Mouse (Mus musculus) embryonic stem cell, embryonic (primary cell): ENCODE measurements at regions not wholly inside any gene's neighbourhood (a gene's known extent, or its start where the extent isn't known, plus 50 kb on each side); places are given as distances from the start of the nearest gene placed in this dataset.

Experiments used
- CTCF ChIA-PET, 4 experiments: fragments of 300-600 bp in 2 of 4; fragments of 350-600 bp in 2 of 4; sonication (Branson Sonifier 250); formaldehyde crosslinking; loops; one replicate each; lab custom pipeline; 2022; ENCODE audit warnings: inconsistent platforms in 2 of 4; lab: Charles Lee
- POLR2A ChIA-PET, 4 experiments: fragments of 300-600 bp in 2 of 4; fragments of 350-600 bp in 2 of 4; sonication (Branson Sonifier 250); formaldehyde crosslinking; loops; one replicate each; lab custom pipeline; 2022; ENCODE audit warnings: antibody characterized with exemption in 4 of 4, inconsistent platforms in 1 of 4; lab: Charles Lee

DNA sequence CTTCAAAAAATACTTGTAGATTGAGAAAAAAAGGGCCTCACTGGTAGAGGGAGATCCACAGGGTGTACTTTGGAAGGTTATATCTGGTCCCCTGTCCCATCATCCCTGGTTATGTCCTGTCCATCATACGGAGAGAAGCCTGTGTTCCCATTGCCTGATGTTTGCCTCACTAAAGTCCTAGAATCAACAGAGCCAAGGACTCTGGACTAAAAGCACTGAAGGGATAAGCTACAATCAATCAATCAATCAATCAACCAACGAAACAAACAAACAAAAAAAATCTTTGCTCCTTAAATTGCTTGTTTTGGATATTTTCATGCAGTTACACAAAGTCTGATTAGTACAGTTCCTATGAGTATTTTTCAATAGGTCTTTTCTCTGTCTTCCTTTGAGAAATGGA is 185.1 kb upstream of the Smarca2 start:
- ChIA-PET CTCF (no interaction called here), POLR2A (no interaction called here)

DNA sequence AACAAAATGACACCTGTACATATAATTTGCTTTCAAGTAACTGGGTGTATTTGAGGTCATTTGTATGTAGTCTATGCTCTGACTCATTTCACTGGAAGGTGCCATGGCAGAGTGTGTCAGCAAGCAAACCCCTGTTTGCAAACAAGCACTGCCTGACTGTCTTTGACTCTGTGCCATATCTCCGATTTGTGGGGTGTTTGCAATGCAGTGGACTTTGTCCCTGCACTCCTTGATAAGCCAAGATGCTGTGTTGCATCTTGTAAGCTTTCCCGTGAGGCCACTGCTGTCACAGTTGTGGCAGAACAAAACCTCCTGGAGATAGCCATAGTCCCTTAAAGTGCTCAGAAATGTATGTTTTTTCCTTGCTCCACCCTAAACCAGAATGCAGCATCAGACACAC is 165.7 kb upstream of the Smarca2 start:
- POLR2A ChIA-PET: no interaction called here
- CTCF ChIA-PET: no interaction called here

DNA sequence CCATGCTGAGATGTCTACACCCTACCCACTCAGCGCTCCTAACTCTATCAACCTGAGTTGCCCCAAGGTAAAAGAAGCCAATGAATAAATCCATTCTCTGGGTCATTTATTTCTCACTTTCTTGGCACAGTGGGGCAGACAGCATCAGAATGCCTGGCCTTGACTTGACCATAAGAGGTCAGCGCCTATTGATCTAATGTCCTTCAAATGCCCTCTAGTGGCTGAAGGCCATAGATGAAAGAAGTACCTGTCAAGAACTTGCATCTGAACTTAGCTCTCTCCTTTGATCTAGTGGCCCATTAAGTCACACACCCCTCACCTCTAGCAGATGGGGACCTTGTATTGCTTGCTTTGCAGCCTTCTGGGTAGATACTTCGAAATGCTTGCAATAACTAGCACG is 159.5 kb upstream of the Smarca2 start:
- CTCF ChIA-PET: no interaction called here
- POLR2A ChIA-PET: no interaction called here

DNA sequence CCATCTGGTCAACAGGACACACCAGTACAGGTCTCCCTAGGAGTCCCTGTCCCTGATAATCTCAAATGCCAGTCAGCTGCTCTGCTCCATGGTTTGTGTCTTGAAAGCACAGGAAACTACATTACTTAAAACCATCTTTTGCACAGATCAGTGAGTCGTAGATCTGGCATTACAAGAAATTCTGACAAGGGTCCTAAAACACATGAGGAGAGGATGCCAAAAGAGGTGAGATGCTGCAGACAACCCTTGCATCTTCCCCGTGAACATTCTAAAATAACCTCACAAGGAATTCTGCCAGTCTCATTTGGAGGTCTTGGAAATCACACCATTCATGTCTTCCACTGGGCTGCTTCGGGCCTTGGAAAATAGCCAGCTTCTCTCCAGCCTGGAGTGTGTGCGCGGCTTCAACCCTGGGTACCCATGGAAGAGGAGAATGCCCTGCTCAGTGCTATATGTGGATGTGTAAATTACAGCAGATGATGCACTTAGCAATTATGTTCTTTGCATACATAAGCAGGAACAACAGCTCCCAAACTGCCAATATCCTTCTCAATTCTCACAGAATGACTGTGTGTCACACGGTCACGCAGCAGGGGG is 157.3 kb upstream of the Smarca2 start:
- CTCF ChIA-PET: no interaction called here

DNA sequence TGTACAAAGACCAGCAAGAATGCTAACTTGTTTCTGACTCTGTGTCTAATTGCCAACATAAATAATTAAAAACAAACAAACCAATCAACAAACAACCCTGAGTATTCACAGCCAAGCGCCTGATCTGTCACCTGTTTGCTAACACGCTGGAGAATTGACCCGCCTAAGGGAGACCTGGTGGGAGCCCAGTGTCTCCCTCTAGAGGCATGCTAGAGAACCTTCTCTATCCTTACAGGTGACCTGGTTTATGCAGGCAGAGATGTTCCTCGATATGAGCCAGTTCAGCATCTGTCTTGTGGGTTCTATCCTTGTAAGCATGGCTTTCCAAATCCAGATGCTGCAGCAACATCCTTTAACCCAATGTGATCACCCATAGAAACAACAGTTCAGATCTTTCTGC is 143.1 kb upstream of the Smarca2 start:
- ChIA-PET CTCF (no interaction called here), POLR2A (no interaction called here)

More for the DNA sequence above, 157.3 kb upstream of the Smarca2 start:
- POLR2A ChIA-PET: no interaction called here

DNA sequence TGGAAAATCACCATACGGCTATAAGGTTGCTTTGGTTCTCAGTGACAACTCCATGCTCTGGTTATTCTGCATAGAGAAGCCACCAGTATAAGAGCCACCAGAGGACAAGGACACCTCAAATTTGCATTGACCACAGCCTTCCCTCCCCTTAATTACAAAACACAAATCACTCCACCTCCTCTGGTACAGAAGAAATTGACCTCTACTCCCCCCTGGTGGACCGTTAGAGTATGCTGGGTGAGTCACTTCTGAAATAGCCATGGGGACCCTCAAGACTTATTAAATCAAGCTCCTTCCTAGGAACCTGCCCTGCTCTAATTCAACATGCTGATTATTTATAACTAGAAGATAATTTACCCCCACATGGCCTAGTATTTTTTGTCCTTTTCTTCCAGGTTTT is 139.6 kb upstream of the Smarca2 start:
- ChIA-PET POLR2A (no interaction called here), CTCF (interaction anchor here in 2 of 4 experiments (0.6 to 0.7 kb wide), 2 partner anchors 12 to 221 kb away, joined by 3 read pairs; no protein-coding TSS in a partner anchor)

DNA sequence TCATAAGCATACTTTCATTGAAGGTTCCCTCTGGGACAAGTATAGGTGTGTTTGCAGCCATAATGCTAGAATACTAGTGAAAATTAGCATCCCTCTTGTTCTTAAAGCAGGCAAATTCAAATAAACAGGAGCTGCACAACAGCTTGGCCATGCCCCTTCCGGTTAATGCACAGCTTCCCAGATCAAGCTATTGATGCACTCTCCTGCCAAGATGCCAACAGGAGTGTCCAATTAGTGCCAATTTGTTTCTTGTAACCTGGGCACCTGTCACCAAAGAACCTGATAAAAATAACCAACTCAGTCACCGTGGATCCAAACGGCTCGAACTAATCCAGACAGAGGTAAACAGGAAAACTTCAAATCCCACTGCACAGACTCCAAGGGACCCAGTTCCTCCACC is 138.6 kb upstream of the Smarca2 start:
- POLR2A ChIA-PET: no interaction called here
- CTCF ChIA-PET: no interaction called here

DNA sequence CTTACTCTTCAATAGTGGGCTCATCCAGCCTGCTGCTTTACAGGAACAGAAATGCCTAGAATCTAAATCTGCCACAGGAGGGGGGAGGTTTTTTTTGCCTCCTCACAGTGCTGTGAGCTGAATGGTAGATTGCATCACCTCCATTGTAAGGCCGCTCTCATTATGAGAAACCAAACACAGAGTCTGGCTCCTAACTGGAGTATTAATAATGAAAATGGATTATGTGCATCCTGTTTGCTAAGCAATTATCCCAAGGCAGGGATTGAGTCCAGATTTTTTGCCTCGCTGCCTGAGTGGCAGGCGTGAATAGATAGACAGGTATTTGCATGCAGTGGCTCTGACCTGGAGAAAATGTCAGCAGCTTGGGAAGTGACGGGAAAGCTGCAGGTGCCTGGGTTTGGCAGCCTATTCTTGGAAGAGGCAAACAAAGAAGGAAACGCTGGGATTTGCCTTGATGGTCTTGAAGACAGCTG is 137.6 kb upstream of the Smarca2 start:
- POLR2A ChIA-PET: no interaction called here

DNA sequence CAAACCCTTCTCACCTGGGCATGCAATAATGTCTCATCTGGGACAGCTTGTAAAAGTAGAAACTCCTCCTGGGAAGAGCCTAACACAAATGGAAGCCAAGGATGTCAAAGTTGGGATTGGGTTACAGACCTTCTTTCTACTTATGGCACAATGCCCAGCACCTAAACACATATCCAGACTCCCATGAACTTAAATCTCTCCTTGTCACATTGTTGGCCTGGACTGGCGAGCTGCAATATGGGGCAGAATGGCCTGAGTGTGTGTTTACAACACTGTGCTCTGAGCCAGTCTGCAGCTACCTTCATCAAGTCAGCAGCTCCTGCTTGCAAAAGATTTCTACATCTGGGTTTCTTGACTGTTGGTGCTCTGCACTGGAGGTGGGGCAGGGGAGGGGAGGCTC is 132.2 kb upstream of the Smarca2 start:
- POLR2A ChIA-PET: no interaction called here
- CTCF ChIA-PET: interaction anchor here in 1 of 4 experiments (0.6 kb wide), 1 partner anchor 1233 kb away, joined by 6 read pairs; no protein-coding TSS in a partner anchor

More for the DNA sequence above, 137.6 kb upstream of the Smarca2 start:
- CTCF ChIA-PET: interaction anchor here in 1 of 4 experiments (0.8 kb wide), 1 partner anchor 281 kb away, joined by 3 read pairs; no protein-coding TSS in a partner anchor

DNA sequence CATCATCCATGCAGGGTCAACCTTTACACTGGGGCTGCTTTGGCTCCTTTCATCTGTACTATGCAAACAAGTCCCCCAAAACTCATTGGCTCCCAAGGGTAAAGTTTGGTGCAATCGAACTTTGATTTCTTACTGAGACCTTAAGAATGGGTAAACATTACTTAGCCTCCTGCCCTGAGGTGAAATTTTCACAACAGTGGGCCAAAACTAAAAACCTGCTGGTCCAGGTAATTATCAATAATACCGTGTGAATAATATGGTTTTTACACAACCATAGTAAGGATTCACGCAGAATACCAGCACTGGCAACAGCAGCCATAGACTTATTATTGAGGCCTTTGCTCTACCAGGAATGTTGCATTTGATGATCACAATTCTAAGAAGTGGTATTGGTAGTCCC is 131.6 kb upstream of the Smarca2 start:
- ChIA-PET CTCF (no interaction called here), POLR2A (interaction anchor here in 1 of 4 experiments (0.5 kb wide), 1 partner anchor 557 kb away, joined by 5 read pairs; no protein-coding TSS in a partner anchor)

DNA sequence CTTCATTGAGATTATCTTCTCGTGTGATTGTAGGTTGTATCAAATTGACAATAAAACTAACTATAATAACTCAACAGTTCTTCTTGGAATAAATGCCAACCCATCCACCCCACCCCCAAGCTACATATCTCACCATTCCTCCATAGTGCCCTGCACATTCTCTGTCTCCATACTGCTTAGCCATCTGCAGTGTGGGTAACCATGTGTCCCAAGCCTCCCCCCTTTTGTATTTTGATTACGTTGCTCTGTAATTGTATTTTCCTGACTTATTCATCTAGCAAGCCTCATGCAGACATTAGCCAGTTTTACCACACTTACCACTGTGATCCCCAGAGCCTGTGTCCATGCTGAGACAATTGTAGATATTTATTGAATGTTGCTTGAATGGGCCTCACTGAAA is 129.7 kb upstream of the Smarca2 start:
- CTCF ChIA-PET: no interaction called here
- POLR2A ChIA-PET: no interaction called here

DNA sequence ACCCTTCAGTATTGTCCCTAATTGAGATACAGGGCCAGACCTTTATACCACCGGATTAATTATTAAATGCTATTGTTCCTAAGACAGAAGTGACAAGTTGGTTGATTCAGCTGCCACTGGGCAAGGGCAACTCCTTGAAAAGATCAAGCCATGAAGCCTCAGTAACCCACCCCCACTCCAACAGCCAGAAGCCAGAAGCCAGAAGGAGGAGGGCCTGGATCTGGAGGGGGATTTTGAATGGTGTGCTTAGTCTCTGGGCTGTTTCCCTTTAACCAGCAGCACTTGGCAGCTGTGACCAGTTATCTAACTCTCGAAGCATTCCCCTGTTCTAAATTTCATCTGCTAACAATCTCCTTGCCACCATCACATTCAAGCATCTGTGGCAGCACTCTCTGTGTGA is 129.1 kb upstream of the Smarca2 start:
- ChIA-PET POLR2A (no interaction called here), CTCF (no interaction called here)

DNA sequence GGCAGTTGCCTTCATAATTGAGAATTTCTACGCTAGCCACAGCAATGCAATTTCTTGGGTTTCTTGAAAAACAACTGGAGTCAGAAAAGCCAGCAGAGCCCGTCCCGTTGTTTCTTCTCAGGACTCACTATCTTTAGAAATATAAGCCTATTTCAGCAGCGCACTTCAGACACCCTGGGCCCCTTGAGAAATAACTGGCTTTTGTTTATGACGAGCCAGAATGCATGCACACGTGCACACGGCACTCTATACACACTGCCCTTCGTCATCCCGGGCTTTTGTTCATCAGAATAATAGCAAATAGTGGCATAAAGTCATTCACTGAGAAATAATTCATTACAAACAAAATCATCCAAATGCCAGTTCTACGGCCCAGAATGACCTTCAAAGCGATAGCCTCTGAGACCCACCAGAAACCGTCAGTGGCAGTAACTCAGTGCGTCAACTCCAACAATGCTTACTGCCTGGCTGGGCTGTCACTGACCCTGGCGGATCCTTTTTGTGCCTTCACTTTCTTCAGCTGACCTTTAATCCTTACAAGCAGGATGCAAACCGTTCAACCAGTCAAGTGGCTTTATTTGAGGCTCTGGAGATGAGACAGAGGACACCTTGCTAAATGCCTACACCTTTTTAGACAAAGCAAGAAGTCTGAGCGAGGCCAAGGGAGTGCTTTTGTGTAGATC is 126.7 kb upstream of the Smarca2 start:
- CTCF ChIA-PET: no interaction called here
- POLR2A ChIA-PET: interaction anchor here in 1 of 4 experiments (0.5 kb wide), 1 partner anchor 93 kb away, joined by 6 read pairs; no protein-coding TSS in a partner anchor

DNA sequence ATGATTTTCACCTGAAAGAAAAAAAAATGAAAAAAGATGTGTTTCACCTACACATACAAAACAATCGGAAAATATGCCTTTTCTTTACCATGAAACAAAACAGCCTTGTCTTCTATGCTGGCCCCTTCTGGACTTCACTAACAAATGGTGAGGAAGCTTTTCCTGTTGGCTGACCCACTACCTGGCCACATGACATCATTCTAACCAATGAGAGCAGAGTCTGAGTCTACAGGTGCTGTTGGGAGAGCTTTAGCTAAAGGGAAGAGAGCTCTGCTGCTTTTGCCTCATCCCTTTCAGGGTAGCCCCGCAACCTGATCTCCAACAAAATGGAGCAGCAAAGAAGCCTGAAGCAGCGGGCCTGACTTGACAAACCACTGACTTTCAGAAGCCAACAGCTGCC is 120.5 kb upstream of the Smarca2 start:
- POLR2A ChIA-PET: no interaction called here
- CTCF ChIA-PET: no interaction called here

DNA sequence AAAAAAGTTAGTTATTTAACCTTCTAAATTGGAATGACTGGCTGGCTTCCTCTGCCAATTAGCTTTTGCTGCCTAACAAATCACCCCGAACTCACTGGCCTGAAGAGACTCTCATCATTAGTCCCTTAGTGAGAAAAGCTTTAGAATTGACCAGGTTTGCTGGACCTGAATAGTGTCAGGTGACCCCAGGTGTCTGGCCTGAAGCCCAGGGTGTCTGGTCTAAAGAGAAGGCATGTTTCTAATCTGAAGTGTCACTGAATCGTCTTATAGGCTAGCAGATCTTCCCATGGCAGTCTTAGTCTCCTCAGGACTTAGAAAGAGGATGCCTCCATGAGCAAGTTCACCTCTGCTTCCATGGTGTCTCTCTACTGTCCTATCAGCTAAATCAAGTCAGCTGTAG is 112.0 kb upstream of the Smarca2 start:
- ChIA-PET POLR2A (no interaction called here), CTCF (no interaction called here)

DNA sequence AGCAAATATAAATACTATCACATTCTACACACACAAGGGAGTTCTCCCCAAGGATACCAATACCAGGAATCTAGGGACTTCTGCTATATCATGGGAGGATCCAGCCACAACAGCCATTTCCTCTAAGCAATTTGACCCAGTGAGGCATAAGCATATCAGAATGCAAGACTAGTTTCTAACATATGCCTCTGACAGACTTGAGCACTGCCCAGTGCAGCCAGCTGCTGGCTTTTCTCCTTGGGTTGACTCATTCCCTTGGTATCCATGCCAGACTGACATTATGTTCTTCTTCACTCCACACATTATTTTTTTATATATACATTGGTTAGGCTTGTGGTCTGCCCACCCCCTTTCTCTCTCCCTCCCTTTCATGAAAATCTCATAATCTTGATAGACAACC is 103.8 kb upstream of the Smarca2 start:
- ChIA-PET CTCF (interaction anchor here in 1 of 4 experiments (0.6 kb wide), 1 partner anchor 217 kb away, joined by 3 read pairs; no protein-coding TSS in a partner anchor), POLR2A (interaction anchor here in 1 of 4 experiments (0.5 kb wide), 1 partner anchor 8 kb away, joined by 3 read pairs; no protein-coding TSS in a partner anchor)

DNA sequence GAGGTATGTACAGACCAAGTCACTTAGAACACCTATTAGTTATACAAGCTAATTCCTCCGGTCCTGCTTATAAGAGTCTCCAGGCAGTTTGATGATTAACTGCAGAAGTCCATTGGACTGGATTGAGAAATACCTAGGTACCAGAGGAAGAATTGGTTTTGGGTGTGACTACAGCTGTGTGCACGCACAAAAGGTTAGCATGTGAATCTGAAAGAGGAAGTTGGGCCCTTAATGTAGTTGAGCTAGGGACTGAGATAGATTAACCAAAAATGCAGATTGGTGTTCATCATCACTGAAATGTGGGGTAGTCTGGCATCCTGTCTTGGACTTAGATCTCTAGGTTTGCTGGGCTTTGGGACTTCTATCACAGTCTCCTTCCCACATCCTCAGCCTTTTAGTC is 100.8 kb upstream of the Smarca2 start:
- CTCF ChIA-PET: no interaction called here
- POLR2A ChIA-PET: no interaction called here

DNA sequence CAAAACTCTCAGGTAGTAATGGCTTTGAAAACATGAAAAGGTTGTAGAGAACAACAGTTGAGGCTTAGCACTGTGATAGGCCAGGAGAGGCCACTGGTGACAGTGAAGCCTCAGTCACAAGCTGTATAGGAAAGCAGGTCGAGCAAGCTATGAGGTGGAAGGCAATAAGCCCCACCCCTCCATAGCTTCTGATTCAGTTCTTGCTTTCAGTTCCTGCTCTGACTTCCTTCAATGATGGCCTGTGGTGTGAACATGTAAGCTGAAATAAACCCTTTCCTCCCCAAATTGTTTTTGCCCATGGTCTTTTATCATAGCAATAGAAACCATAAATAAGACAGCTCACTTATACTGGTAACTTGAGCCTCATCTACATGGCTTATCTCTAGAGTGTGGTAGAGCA is 98.0 kb upstream of the Smarca2 start:
- POLR2A ChIA-PET: interaction anchor here in 1 of 4 experiments (1.3 kb wide), 1 partner anchor 11 kb away, joined by 3 read pairs; no protein-coding TSS in a partner anchor
- CTCF ChIA-PET: no interaction called here

DNA sequence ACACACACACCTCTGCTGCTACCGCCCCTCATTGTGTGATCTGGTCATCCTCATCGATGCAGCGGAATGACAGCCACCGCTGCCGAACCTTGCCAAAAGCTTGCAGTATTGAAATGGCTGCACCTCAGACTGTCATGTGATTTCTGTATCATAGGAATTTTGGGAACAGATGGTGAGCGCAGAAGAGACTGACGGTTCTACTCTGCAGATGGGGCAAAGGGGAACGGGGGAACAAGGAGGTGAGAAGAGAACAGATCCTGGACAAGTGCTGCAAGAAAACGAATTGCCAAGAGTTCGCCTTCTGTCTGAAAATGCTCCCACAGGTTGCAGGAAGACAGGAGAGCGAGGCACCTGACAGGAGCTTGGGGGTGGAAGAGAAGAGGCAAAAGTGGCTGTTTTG is 96.9 kb upstream of the Smarca2 start:
- CTCF ChIA-PET: interaction anchor here in 1 of 4 experiments (0.8 kb wide), 1 partner anchor 187 kb away, joined by 3 read pairs; no protein-coding TSS in a partner anchor
- POLR2A ChIA-PET: no interaction called here

DNA sequence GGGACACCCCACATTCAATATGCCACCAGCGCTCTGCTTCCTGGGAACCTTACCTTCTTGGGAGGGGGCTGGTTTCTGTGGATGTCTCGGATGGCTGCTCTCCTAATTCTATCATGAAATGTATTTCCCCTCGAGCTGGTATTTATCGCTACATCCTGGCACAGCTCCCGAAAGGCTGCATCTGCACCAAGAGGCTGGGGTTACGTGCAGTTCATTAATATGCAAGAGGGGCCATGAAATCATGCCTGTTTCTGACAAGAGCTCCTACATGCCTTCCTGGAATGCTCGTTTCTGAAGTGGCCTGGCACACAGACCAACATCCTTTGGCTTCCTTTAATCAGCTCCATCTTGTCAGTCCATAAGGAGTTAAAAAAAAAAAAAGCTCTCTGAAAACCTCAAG is 96.2 kb upstream of the Smarca2 start:
- ChIA-PET POLR2A (interaction anchor here in 1 of 4 experiments (0.7 kb wide), 1 partner anchor 8 kb away, joined by 3 read pairs; no protein-coding TSS in a partner anchor), CTCF (no interaction called here)
